Mouse (Mus musculus) cortical plate, adult 2 months (tissue): ENCODE results near the gene Fxyd2.

Experiments used
- CTCF ChIP-seq: fragments of 200-500 bp; IDR thresholded peaks from 2 replicates; pipeline ENCODE4 v1.5.1; 2011; ENCODE audit warnings: mild to moderate bottlenecking, control low read depth, low read length; ENCODE audit not compliant: insufficient read depth; ENCODE audit errors: extremely low read depth
- POLR2A ChIP-seq: fragments of 200-500 bp; IDR thresholded peaks from 2 replicates; pipeline ENCODE4 v1.6.1; 2011; ENCODE audit warnings: mild to moderate bottlenecking, low read length, control low read depth; ENCODE audit not compliant: insufficient read depth; ENCODE audit errors: extremely low read depth

- TF ChIP-seq CTCF, result no peak
- no peak for TF ChIP-seq POLR2A
These were observed 16.6 kb upstream of the Fxyd2 start for GRCm38 (mm10) chr9:45382834-45383233.
